Mouse (Mus musculus) gastrocnemius, postnatal 14 days (tissue): ENCODE measurements around the gene 4921511M17Rik. TPM values are rescaled to one million over a fixed set of nuclear protein-coding genes. Genes with fewer than 3 reads are reported as not detected.
"Not testable (repeated sequence)": the region's sequence is repeated elsewhere in the genome, so short reads cannot be mapped to it uniquely, and the experiment has no call there.

Experiments used
- DNase-seq: peaks from one replicate; pipeline ENCODE4 v3.0.0; 2021; ENCODE audit warnings: mixed read lengths
- intact Hi-C: fragments of 180-260 bp; cut with DNase I; formaldehyde crosslinking; loops from one replicate; pipeline ENCODE4 v1.15.1; 2025; ENCODE audit warnings: low total_unique reads
- long read RNA-seq, 2 experiments: library from polyadenylated mRNA; stranded (forward); transcript quantifications; one replicate each; pipeline ENCODE4 v2.0.0; 2021
- total RNA-seq, 2 experiments: library from RNA; stranded (reverse); gene quantifications; 2 replicates each; pipeline ENCODE4 v1.2.3; 2021

The 4921511M17Rik gene
- not detected for total RNA-seq
- long read RNA-seq, experiment 1, result 0 reads
- long read RNA-seq, experiment 2, result 0 reads

- intact Hi-C loops, DNase-seq: not testable (repeated sequence)
These were observed at the start of gene 4921511M17Rik for GRCm38 (mm10) chrX:154033727-154034126. Gene 4921511M17Rik, minus strand, starts transcription at chrX:154033827.

GRCm38 (mm10) chrX:154054939-154055338, 21.3 kb upstream of the 4921511M17Rik start, which contains the start of gene Gm10057:
Gene Gm10057, minus strand, starts transcription at chrX:154055039.
- DNase-seq, intact Hi-C loops: not testable (repeated sequence)

GRCm38 (mm10) chrX:154012540-154012939, 21.1 kb downstream of the 4921511M17Rik start, which contains the start of gene Samt1:
Gene Samt1, minus strand, starts transcription at chrX:154012640.
- DNase-seq, intact Hi-C loops: not testable (repeated sequence)

DNA sequence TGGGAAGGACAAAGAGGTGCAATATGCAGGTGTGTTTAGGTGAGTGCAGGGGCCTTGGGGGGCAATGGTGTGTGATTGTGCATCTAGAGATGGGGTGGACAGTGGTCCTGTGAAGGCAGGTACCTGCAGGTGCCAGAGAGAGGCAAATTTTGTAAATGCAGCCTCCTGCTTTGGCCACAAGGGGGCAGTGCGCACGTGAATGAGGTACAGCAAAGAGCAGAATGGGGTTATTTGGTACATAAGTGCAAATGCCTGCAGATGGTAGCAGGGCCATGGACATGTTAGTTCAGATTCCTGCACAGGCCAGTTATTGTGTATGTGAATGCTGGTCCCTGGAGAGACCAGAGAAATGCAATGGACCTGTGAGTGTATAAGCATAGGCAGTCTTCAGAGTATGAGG, 56.7 kb downstream of the 4921511M17Rik start:
- intact Hi-C loops, DNase-seq: not testable (repeated sequence)

DNA sequence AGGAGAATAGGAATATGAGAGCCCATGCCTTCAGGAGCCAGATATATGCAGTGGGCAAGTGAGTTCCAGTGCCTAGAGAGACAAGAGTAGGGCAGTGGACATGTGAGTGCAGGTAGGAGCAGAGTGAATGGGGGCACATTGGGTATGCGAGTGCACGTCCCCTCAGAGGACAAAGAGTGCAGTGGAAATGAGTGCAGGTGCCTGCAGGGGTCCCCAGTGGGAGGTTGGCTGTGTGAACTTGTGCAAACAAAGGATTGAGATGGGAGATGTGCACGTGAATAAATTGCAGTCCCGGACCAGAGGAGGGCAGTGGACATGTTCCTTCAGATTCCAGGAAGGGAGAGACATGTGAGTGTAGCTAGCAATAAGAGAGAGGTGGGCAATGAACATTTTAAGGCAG, 57.2 kb downstream of the 4921511M17Rik start:
- intact Hi-C loops, DNase-seq: not testable (repeated sequence)

GRCm38 (mm10) chrX:153974450-153974849, 59.2 kb downstream of the 4921511M17Rik start:
- no peak for DNase-seq
- intact Hi-C loops, result no loop called here

Other genes with a start within 250 kb of the 4921511M17Rik start
- gene Spin2c, start 201.6 kb downstream of the 4921511M17Rik start, total RNA-seq, result under 1 TPM in 1 of 2 experiments, not detected in 1; 0.22 TPM
- gene Samt1, start 21.2 kb downstream of the 4921511M17Rik start, total RNA-seq, result not detected
- gene Gm10057, start 21.2 kb upstream of the 4921511M17Rik start, total RNA-seq, result not detected
- gene Gm15140, start 86.9 kb upstream of the 4921511M17Rik start, total RNA-seq, result not detected